Mouse (Mus musculus): ENCODE data around the gene Drd5.

Gene Drd5

GRCm38 (mm10) chr5:38356927-38357326 is 37.8 kb downstream of the Drd5 start:
- DNase-seq, result no peak

DNA sequence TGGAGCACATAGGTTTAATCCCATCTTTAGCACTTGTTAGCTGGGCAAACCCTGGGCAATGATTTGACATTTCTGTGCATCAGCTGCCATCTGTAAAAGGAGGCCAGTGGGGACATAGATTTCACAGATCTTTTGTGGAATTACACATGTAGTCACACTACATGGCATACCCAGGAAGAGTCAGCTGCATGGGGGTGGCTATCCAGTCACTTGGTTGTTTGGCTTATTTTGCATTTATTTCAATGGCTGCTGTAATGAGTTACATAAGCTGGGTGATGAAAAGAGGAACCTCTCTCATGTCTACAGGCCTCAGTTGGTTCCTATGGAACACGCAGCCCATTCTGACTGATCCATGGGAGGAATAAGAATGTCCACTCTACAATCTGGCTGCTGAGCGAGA is 40.5 kb downstream of the Drd5 start:
- no peak for DNase-seq

GRCm38 (mm10) chr5:38364396-38364795 is 45.2 kb downstream of the Drd5 start:
- DNase-seq, result no peak

DNA sequence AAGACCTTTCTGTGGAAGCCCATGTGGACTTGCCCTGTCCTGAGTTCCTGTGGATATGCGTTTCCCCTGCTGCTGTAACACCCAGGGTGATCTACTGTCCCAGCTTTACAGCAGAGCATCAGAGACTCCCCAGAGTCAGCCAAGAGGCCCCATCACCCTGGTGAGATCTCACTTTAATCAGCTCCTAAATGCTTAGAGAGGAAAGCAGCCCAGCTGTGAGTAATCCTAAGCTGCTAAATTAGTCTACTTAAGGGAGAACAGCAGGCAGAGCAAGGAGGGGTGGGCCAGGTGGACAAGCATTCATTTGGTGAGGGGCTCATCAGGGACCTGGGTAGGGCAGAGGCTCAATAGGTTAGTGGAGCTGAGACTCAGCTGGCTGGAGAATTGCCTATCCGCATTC is 46.4 kb downstream of the Drd5 start:
- no peak for DNase-seq

- DNase-seq, result no peak
Measured at GRCm38 (mm10) chr5:38366650-38367470, 47.7 kb downstream of the Drd5 start.

- no peak for DNase-seq
Measured at GRCm38 (mm10) chr5:38371308-38371707, 52.1 kb downstream of the Drd5 start.

Measured in cerebellum, postnatal 36 days (tissue).